Mouse (Mus musculus): ENCODE measurements at regions not wholly inside any gene's neighbourhood (a gene's known extent, or its start where the extent isn't known, plus 50 kb on each side); places are given as distances from the start of the nearest gene placed in this dataset.
A peak's percentile ranks its signal among the peaks of the same experiment; 100 is the strongest.

DNA sequence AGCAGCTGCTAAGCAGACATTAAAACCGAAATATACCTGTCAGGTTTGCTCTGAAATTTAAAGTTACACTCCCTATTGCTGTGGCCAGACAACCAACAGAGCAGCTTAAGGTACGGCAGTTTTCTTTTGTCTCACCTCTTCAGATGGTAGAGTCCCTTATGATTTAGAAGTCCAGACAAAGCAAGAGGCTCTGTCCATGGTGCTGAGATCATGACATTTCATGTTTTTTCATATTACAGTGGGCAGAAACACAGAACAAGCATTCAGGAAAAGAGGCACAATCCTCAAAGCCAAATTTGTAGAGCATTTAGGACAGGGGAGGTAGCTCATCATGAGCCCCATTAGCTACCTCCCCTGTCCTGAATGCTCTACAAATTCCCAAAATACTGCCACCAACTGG, 620.0 kb downstream of the Dnah5 start:
- H3K36me3 ChIP-seq: no peaks in the 10 kb centered on the region
- no peak for ATAC-seq (replicated peaks)
- H3K9ac ChIP-seq (replicated peaks): no peak overlapping the region
- H3K4me1 ChIP-seq: no peaks in the 10 kb centered on the region
- H3K27me3 ChIP-seq: no peaks in the 10 kb centered on the region
- H3K4me3 ChIP-seq: no peak overlapping the region
- H3K27ac ChIP-seq (replicated peaks): no peak overlapping the region
- 59% methylated on average over 2 of the region's 2 CpGs for WGBS
- no peak overlapping the region for H3K4me2 ChIP-seq (replicated peaks)
- H3K9me3 ChIP-seq: no peaks in the 10 kb centered on the region

GRCm38 (mm10) chr15:28834831-28835230, 631.3 kb downstream of the Dnah5 start:
- Histone ChIP-seq H3K9ac (replicated peaks) (no peak overlapping the region), H3K4me1 (no peaks in the 10 kb centered on the region), H3K4me3 (no peak overlapping the region), H3K27me3 (no peaks in the 10 kb centered on the region), H3K9me3 (no peaks in the 10 kb centered on the region), H3K27ac (replicated peaks) (no peak overlapping the region), H3K36me3 (no peaks in the 10 kb centered on the region), H3K4me2 (replicated peaks) (no peak overlapping the region)
- no peak for ATAC-seq (replicated peaks)
- WGBS: 56% methylated on average over 4 of the region's 4 CpGs

- H3K9me3 ChIP-seq: no peaks in the 10 kb centered on the region
- no peak for ATAC-seq (replicated peaks)
- no peak overlapping the region for H3K4me2 ChIP-seq (replicated peaks)
- WGBS: 83% methylated on average over 1 of the region's 1 CpGs
- H3K36me3 ChIP-seq: no peaks in the 10 kb centered on the region
- no peaks in the 10 kb centered on the region for H3K4me1 ChIP-seq
- no peak overlapping the region for H3K9ac ChIP-seq (replicated peaks)
- H3K27ac ChIP-seq (replicated peaks): no peak overlapping the region
- H3K4me3 ChIP-seq: no peak overlapping the region
- no peaks in the 10 kb centered on the region for H3K27me3 ChIP-seq
These were observed 636.8 kb downstream of the Dnah5 start for GRCm38 (mm10) chr15:28840322-28840721.

DNA sequence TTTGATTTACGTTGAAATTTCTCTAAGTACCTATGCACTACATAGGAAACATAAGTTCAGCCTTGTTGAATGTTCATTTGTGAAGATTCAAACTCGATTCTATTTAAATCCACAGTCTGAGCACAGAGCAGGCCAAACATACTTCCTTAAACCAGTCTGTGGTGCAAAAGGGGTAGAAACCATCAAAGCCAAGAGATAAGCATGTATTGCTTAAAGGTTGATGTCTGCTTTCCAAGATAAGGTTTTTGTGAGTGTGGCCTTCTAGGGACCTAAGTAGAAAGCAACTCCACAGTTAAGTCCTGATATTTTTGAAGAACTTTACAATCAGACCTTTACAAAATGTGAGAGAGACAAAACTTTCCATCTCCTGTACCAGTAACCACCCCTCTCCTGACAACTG, 652.9 kb downstream of the Dnah5 start:
- Histone ChIP-seq H3K4me3 (no peak overlapping the region), H3K9me3 (no peaks in the 10 kb centered on the region), H3K27ac (replicated peaks) (no peak overlapping the region), H3K9ac (replicated peaks) (no peak overlapping the region), H3K4me1 (no peaks in the 10 kb centered on the region), H3K27me3 (no peaks in the 10 kb centered on the region), H3K36me3 (no peaks in the 10 kb centered on the region), H3K4me2 (replicated peaks) (no peak overlapping the region)
- ATAC-seq (replicated peaks): no peak
- 88% methylated on average over 2 of the region's 2 CpGs for WGBS

GRCm38 (mm10) chr15:28858176-28858575, 654.6 kb downstream of the Dnah5 start:
- no peaks in the 10 kb centered on the region for H3K4me1 ChIP-seq
- H3K27me3 ChIP-seq: no peaks in the 10 kb centered on the region
- no peaks in the 10 kb centered on the region for H3K9me3 ChIP-seq
- no peak overlapping the region for H3K4me2 ChIP-seq (replicated peaks)
- no peak for ATAC-seq (replicated peaks)
- no peak overlapping the region for H3K9ac ChIP-seq (replicated peaks)
- 90% methylated on average over 2 of the region's 2 CpGs for WGBS
- no peak overlapping the region for H3K27ac ChIP-seq (replicated peaks)
- no peak overlapping the region for H3K4me3 ChIP-seq
- H3K36me3 ChIP-seq: no peaks in the 10 kb centered on the region

DNA sequence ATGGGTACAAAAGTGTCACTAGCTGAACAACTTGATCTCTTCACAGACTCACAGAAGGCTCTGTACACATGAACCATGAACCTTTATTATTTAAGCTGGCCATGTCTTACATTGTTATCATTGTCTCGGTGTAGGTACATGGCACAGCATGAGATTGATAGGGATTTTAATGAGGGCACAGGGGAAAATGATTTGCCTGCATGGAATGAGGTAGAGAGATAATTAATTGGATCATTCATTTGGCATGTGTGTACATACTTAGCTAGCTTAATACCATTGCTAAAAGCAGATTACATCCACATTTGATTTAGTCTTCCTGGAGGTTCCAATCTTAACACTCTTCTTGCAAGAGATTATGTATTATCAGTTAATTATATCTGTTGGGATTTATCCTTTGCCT, 660.5 kb downstream of the Dnah5 start:
- WGBS: 10% methylated on average over 1 of the region's 1 CpGs
- no peak overlapping the region for H3K4me3 ChIP-seq

DNA sequence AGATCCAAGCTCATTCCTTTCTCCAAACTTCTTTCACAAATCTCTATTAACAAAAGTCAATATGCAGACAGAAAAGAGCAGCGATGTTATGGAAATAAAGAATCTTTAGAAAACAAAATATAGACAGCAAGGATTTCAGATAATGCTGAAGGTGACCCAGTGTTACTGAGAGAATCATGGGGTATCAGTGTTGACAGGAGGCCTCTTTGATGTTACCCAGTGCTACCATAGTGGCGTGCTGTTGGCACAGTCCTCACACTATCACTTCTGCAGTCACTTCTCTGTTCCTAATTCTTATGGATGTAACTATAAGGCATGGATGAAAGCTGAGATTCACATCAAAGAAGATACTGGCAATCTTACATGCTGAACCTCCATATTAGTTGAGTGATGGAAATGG, 661.4 kb downstream of the Dnah5 start:
- no peak overlapping the region for H3K9ac ChIP-seq (replicated peaks)
- 92% methylated on average over 2 of the region's 2 CpGs for WGBS
- no peaks in the 10 kb centered on the region for H3K36me3 ChIP-seq
- H3K4me2 ChIP-seq (replicated peaks): no peak overlapping the region
- ATAC-seq (replicated peaks): no peak
- no peak overlapping the region for H3K4me3 ChIP-seq
- no peaks in the 10 kb centered on the region for H3K9me3 ChIP-seq
- no peaks in the 10 kb centered on the region for H3K27me3 ChIP-seq
- H3K27ac ChIP-seq (replicated peaks): no peak overlapping the region
- H3K4me1 ChIP-seq: no peaks in the 10 kb centered on the region

More for the DNA sequence above, 660.5 kb downstream of the Dnah5 start:
- H3K9ac ChIP-seq (replicated peaks): no peak overlapping the region
- H3K4me2 ChIP-seq (replicated peaks): no peak overlapping the region
- H3K9me3 ChIP-seq: no peaks in the 10 kb centered on the region
- H3K36me3 ChIP-seq: no peaks in the 10 kb centered on the region
- no peak overlapping the region for H3K27ac ChIP-seq (replicated peaks)
- no peak for ATAC-seq (replicated peaks)
- H3K4me1 ChIP-seq: no peaks in the 10 kb centered on the region
- no peaks in the 10 kb centered on the region for H3K27me3 ChIP-seq

DNA sequence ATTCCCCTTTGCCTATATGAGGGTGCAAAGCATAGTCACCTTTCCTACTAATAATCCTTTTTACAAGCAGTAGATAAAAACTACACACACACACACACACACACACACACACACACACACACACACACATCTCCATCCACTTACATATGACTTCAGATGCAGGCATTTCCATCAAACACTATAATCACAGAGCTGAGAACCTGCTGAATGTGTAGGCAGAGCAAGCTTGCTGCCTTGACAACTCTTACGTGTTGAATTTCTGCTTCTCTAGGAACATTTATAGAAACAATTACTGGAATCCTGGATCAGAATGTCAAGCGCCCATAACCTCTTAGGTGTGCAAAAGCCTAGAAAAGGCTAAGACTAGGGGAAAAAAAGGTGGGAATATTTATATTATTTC, 669.4 kb downstream of the Dnah5 start:
- H3K4me3 ChIP-seq: no peak overlapping the region
- WGBS: 85% methylated on average over 2 of the region's 2 CpGs

GRCm38 (mm10) chr15:28896248-28896808, 692.8 kb downstream of the Dnah5 start:
- H3K4me2 ChIP-seq (replicated peaks): no peak overlapping the region
- H3K9ac ChIP-seq (replicated peaks): no peak overlapping the region
- no peaks in the 10 kb centered on the region for H3K36me3 ChIP-seq
- WGBS: 77% methylated on average over 3 of the region's 3 CpGs
- H3K9me3 ChIP-seq: no peaks in the 10 kb centered on the region
- H3K4me1 ChIP-seq: no peaks in the 10 kb centered on the region
- ATAC-seq (replicated peaks): no peak
- no peak overlapping the region for H3K4me3 ChIP-seq
- no peaks in the 10 kb centered on the region for H3K27me3 ChIP-seq
- no peak overlapping the region for H3K27ac ChIP-seq (replicated peaks)

More for the DNA sequence above, 669.4 kb downstream of the Dnah5 start:
- H3K36me3 ChIP-seq: no peaks in the 10 kb centered on the region
- H3K4me2 ChIP-seq (replicated peaks): no peak overlapping the region
- H3K9ac ChIP-seq (replicated peaks): no peak overlapping the region
- no peak overlapping the region for H3K27ac ChIP-seq (replicated peaks)
- no peaks in the 10 kb centered on the region for H3K27me3 ChIP-seq
- no peaks in the 10 kb centered on the region for H3K4me1 ChIP-seq
- no peak for ATAC-seq (replicated peaks)
- no peaks in the 10 kb centered on the region for H3K9me3 ChIP-seq

- no peaks in the 10 kb centered on the region for H3K36me3 ChIP-seq
- H3K4me1 ChIP-seq: peaks cover 9% of the 10 kb centered on the region
- no peaks in the 10 kb centered on the region for H3K9me3 ChIP-seq
- peak; percentile 63 for ATAC-seq (replicated peaks)
- no peaks in the 10 kb centered on the region for H3K27me3 ChIP-seq
- no peak overlapping the region for H3K4me3 ChIP-seq
- no peak overlapping the region for H3K4me2 ChIP-seq (replicated peaks)
- H3K27ac ChIP-seq (replicated peaks): peak overlapping the region; percentile 52; the same call in 1 of the 2 replicates
- no peak overlapping the region for H3K9ac ChIP-seq (replicated peaks)
- 31% methylated on average over 4 of the region's 4 CpGs for WGBS
These were observed 718.9 kb downstream of the Dnah5 start for GRCm38 (mm10) chr15:28922437-28922836.

GRCm38 (mm10) chr15:28948245-28948644, 744.7 kb downstream of the Dnah5 start:
- ATAC-seq (replicated peaks): no peak
- H3K9me3 ChIP-seq: no peaks in the 10 kb centered on the region
- H3K4me1 ChIP-seq: no peaks in the 10 kb centered on the region
- H3K36me3 ChIP-seq: no peaks in the 10 kb centered on the region
- H3K4me3 ChIP-seq: no peak overlapping the region
- H3K27ac ChIP-seq (replicated peaks): no peak overlapping the region
- H3K27me3 ChIP-seq: no peaks in the 10 kb centered on the region
- 82% methylated on average over 1 of the region's 1 CpGs for WGBS
- no peak overlapping the region for H3K4me2 ChIP-seq (replicated peaks)
- no peak overlapping the region for H3K9ac ChIP-seq (replicated peaks)

Data from forebrain, embryonic 15.5 days (tissue).